Mouse (Mus musculus): ENCODE measurements at regions not wholly inside any gene's neighbourhood (a gene's known extent, or its start where the extent isn't known, plus 50 kb on each side); places are given as distances from the start of the nearest gene placed in this dataset.
A peak's percentile ranks its signal among the peaks of the same experiment; 100 is the strongest.
"Not testable (repeated sequence)": the region's sequence is repeated elsewhere in the genome, so short reads cannot be mapped to it uniquely, and the experiment has no call there.

DNA sequence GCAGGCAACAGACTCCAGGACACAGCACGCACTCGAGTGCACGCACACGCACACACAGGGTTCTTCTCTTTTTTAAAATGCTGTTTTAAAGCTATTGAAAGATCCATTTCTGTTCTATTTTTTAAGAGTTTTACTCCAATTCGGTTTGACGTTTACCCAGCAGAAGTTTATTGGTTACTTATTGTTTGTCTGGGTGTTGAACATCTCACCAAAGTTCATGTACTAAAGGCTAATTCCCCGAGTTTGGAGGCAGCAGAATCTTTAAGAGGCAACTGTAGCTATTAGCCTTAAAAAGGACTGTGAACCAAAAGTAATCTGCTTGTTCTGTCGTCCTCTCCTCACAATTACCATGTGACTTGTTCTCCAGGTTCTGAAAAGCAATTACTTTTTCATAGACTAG, 263.0 kb upstream of the Nfia start:
- DNase-seq (ENCODE audit: low read depth), result no peak

DNA sequence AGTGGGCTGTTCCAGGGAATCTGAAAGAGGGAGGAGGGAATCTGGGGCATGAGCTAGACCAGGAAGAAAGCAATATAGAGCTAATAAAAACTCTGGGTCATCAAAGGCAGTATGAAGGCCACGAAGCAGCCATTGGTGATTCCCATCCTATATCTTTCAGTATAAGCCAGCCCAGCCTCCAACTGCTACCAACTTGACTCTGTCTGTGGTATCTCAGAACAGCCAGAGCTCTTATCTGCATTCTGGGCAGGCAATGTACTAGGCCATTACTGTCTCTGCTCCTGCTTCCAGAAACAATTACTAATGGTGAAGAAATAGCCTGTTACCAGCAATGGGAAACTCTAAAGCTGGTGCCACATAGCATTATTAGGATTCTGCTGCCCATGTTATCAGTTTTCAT, 266.8 kb upstream of the Nfia start:
- DNase-seq (ENCODE audit: low read depth), result no peak

DNA sequence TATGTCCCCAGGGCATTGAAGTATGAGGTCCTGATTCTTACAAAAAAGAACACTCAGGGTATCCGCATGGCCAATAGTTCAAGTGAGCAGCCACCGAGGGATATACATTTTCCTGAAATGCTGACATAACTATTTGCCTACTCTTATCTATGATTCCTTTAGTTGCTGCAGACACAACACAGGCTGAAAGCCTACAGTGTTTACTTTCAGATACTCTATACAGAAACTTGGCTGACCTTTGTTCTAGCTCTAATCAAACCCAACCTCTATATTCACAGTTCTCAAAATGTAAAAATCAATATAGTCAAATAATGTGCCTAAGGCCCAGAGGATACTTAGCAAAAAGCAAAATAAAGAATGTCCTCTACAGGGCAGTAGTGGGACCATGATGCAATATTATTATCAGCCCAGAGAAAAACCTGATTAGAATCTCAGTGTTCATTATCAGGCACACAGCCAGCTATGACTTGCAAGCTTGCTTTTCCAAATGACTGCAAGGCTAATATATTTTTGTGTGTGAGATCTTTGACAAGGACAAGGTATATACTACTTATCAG, 281.2 kb upstream of the Nfia start:
- DNase-seq (ENCODE audit: low read depth), result no peak

DNA sequence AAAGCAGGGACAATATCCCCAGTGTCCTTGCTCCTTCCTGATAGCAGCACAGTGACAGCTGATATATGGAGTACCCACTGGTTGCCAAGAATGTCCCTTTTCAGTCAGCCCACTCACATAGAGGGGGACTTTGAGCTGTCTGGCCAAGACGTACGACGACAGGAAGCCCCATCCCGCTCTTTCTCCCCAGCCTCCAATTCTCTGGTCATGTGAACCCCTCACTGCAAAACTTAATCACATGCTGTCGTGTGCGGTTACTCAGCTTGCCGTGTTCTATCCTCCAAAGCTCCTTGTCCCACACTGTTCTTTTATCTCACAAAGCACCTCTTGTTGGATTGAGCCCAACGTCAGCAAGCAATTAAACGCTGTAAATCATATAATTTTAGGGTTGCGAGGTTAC, 286.2 kb upstream of the Nfia start:
- DNase-seq (ENCODE audit: low read depth), result no peak

DNA sequence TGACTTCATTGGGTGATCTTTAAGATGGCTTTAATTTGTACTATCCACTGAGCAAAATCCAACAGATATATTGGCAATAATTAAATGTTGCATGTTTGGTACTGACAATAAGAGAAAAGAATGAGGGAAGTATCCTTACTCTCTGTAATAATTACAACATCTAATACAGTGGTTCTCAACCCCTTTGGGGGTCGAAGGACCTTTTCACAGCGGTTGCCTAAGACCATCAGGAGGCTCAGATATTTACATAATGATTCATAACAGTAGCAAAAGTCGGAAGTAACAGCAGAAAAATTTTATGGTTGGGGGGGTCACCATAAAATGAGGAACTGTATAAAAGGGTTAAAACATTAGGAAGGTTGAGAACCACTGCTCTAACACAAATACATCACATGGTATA, 287.3 kb upstream of the Nfia start:
- DNase-seq (ENCODE audit: low read depth), result no peak

DNA sequence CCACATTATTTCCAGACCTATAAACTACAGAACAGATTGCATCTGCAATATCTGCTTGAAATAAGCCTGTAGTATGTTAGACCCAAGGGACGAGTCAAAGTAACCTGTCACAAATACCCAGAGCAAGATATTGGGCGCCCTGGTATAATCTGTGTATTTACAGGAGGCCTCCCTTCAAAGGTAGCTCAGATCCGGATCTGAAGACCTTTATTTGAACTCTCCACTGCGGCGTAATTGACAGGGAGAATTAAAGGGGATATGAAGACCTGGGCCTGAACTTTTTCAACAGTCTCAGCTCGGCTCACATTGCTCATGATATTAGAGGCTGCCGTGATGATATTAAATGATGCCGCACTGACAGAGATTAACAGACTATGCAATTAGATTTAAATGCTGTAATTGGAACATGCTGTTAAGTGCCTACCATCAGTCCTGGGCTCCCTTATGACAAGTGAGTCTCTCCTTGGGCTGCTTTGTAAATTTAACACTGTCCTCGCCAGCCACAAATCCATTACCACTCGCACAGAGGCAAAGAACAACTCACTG, 289.8 kb upstream of the Nfia start:
- no peak for DNase-seq (ENCODE audit: low read depth)

DNA sequence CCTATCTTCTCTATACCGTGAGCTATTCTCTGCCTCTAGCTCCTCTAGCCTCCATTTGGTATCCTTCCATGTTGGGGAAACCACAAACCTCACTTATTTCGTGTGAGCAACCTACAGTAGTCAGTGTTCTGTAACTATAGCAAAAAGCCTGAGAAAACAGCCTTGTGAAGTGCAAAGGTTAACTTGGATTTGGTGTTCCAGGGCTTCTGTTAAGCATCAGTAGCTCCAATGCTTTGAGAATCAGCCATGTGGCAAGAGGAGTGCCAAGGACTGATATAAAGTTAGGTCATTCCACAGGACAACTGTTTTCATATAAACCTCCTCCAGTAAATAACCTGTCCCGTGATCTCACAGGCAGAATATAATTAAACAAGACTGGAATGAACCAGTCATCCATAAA, 290.7 kb upstream of the Nfia start:
- no peak for DNase-seq (ENCODE audit: low read depth)

DNA sequence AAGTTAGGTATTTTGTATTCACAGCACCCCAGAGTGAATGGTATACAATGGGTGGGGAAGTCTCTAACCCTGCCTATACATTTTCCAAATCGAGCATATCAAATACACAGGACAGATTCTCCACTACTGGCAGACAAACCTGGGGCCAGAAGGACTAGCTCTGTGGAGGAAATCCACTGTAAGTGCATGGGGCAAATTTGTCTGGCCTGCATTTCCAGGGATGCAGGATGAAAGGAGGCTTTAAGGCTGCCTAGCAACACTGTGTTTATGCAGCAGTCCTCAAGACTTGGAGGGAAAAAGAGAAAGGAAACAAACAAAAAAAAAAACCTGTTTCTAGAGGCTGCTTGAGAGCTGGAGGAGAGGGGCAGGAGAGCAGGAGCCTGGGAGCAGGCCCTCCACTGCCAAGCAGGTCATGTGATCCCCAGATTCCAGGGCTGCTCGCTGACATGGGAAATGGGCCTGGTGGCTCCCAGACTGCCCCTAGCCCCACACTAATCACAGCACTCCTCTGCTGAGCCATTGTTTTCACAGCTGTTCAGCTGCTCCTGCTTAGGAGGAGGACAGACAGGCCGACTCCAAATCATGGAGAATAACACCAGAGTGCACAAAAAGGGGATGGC, 293.7 kb upstream of the Gm10192 start:
- DNase-seq (ENCODE audit: low read depth), result peak; percentile 80

DNA sequence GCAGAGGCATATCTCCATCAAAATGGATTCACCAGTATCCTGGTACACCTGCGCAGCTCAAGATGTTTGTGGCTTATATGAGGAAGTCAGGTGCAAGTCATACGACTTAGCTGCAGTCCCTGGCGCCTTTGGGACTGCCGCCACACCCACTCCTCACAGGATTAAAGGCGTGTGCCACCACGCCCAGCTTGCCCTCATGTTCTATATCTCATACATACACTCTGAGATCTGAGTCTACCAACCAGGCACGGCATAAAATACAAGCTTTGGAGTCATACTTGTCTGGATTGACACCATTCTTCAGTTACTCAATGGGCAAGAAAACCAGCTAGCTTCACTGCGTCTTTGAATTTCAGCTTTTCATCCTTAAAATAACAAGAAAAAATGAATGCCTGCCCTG, 290.5 kb upstream of the Gm10192 start:
- not testable (repeated sequence) for DNase-seq (ENCODE audit: low read depth)

DNA sequence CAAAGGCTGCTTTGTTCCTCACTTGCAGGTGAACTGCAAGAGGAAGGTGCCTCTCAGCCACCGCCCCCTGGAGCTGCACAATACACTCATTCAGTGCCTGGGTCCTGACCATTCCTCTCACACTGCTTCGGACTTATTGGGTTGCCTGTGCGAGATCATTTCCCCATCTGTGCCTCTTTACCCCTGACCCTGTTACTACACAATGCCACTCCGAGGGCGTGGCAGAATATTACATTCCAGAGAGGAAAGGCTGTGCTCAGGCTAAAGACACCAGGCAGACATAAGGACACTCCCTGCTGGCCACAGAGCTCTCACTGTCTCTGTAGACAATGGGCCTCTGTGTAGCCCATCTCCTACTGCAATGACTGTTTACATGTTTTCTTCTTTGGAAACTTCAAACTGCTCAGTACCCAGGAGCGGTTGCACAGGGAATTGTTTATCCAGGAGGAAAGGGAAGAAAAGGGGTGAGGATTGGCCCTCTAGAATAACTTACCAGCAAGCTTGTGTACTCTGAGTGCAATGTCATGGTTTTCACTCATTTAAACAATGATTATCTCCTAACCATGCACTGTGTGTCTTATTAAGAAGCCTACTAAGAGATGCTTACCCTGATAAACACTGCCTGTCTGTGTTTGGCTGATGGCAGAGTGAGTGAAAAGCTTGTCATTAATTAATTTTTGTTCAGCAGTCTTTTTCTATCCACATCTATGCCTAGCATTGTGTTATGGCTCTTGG, 283.1 kb upstream of the Gm10192 start:
- DNase-seq (ENCODE audit: low read depth), result no peak

DNA sequence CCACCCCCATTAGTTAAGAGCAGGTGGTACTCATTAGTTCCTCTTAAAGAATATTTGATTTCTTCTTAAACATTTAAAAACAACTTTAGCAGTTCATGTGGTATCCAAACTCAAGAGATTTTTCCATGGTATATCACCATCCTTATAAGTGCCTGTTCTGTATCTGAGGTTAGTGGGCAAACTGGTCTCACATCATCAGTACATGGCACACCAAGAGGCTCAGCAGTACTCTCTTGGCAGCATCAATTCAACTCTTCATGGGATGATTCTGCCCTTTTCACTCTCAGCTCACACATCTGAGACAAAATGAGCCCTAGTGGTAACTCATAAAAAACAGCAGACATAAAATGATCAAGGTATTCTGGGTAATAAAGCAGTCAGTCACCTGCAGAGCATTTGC, 282.6 kb upstream of the Gm10192 start:
- no peak for DNase-seq (ENCODE audit: low read depth)

DNA sequence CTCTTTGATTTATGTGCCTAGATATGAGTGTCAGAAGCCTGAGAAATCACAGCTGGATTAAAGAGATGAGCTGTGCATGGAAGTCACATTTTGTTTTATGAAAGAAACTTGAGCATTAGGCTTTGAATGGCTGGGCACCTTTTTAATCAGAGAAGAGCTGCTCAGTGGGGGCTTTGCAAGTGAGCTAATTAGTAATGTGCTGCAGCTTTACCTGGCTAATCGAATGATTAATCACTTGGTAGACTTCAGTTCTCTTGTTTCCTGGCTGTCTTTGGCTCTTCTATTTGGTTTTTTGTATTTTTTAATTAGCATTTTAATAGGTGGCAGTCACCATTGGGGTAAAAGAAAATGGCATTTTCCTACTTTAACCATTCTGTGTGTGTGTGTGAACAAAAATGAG, 278.2 kb upstream of the Gm10192 start:
- DNase-seq (ENCODE audit: low read depth), result no peak

DNA sequence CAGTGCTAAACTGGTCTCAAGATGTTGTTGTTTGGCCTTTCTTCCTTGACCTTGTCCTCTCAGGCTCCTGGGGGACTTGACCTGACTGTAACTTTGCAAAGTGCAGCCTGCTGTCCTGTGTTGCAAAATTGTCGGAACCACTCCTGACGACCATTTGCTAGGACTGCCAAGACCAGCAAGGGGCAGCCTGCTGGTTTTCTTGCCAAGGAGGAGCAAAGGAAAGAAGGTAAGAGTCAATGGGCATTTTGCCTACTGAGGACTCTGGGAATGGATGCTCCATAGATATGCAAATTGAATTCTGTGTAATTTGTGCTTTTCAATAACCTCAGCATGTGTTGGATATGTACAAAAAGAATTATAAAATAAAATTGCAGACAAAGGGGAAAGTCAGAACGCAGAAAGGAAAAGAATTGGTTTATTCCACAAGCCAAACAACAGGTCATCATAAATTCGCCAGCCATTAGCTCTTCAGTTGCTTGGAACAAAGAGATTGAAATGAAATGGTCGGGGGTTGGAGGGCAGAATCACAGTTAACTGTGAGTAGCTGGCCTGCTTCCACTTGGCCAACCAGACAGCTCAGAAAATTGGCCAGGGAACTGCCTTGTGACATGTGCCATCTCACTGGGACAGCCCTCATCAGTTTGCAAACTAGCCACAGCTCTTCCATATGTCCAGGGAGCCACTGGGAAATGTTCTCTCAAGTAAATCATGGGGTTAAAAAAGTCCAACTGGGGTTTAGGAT, 256.5 kb upstream of the Gm10192 start:
- DNase-seq (ENCODE audit: low read depth), result no peak

DNA sequence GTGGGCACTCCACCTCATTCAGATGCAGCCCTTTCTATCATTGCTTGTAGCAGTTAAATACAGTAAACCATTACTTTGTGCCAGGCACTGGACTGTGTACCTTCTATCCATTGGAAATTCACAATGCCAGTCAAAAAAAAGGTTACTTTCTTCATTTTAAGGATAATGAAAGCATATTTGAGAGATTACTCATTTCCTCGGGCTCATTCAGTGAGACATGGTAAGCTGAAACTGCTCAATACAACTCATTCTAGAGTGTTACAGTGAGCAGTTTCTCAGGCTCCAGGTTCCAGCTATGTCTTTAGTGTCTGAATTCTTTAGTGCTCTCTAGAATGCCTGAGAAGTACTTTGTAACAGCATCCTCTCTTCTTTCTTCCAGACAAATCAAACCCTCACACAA, 249.7 kb upstream of the Gm10192 start:
- DNase-seq (ENCODE audit: low read depth), result peak; percentile 26

DNA sequence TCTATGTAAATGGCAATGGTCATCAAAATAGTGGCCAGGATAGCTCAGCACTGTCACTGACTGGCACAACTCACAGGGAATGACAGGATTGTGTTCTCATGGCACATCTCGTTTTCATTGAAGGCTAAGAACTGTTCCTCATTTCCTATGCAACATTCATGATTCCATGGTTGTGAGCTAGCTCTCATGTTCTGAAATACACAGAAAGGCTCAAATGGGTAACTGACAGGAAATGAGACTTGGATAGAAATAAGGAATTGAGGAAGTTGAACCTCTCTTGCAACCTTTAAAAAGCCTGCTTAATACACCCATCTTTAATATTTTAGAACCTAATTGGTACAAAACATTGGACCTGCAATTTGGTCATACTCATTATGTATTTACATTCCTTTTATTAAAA, 249.1 kb upstream of the Gm10192 start:
- DNase-seq (ENCODE audit: low read depth), result no peak

DNA sequence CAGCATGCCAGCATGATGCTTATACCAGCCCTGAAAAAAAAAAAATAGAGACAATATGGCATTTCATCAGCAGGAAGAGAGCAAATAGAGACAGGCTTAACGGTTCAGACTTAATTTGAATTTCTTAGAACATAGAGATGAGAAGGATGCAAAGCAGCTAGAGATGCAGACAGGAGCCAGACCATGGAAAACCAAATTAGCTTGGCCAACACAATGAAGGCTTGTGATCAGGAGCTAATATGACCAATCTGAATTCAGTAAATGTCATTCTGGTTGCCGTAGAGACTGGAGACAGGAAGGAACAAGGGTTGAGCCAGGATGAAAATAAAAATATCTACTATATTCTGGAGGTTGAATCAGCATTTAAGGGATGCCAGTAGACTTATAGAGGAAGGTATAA, 248.3 kb upstream of the Gm10192 start:
- no peak for DNase-seq (ENCODE audit: low read depth)

DNA sequence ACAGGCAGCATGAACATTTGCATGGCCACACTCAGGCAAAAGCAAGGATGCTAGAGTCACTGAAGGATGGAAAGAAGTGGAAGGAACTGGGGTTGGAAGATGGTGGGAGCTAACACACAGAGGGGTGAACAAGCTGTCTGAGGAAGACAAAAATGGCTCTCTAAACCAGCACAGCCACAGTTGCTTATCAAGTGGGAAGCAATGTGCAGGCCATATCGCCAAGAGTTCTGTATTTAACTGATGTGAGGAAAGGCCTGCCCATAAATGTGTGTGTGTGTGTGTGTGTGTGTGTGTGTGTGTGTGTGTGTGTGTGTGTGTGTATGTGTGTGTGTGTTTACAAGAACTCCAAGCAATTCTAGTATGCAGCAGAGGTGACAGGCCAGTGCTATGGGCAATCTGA, 236.9 kb upstream of the Gm10192 start:
- no peak for DNase-seq (ENCODE audit: low read depth)

DNA sequence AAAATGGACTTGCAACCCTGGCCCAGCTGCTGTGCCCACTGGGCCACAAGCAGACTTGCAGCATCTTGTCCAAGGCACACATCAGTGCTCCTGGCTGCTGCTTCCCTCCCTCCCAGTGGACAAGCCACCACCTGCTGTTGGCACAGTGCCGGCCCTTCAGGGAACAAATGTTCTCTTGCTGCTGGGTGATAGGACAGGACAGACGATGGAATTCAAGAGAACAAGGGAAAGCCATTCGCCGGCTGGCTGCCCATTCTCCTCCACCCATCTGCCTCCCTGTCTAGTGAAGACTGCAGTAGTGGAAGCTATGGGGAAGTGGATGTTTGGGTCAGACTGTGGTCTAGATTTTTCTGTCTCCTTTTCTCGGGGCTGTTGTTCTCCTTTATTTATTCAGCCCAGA, 235.7 kb upstream of the Gm10192 start:
- DNase-seq (ENCODE audit: low read depth), result no peak

DNA sequence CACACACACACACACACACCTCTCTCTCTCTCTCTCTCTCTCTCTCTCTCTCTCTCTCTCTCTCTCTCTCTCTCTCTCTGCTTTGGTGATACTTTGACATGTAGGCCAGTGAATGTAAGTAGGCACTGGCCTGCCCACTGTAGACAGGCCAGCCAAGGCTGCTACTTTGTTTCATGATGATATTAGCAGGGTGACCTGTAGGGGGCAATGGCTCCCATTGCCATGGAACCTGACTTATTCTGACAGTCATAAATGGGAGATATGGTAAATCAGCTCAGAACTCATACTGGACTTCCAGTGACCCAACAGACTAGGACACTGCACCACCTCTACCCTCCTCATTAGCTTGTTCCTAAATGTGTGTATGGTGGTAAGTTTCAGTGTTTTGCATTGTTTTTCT, 235.0 kb upstream of the Gm10192 start:
- no peak for DNase-seq (ENCODE audit: low read depth)

DNA sequence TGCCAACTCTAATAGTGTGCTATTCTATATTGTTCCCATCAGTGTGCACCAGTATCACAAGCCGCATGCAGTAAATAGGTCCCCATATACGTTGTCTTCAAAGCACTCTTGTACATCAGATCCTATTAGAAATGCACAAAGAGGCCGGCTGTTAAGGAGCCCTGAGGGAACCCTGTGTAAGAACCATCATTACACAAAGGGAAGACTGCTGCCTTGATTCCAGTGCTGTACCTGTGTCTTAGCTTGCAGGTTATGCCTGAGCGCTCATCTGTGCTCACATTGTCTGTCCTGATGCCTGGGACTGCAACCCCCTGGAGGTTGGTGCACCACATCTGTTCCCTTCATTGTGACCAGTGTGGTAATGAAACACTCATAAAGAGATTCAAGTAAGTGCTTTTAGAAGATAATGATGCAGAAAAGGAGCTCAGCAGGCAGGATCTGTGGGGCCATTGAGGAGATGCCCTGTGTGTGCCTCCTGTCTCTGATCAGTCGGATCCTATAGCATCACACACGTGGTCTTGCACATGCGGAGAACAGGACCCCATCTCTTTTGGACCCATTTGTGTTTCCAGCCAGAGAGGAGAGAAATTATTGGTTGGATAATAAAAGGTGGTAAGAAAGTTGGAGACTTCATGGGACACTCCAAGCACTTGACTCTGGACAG, 225.8 kb upstream of the Gm10192 start:
- DNase-seq (ENCODE audit: low read depth), result no peak

DNA sequence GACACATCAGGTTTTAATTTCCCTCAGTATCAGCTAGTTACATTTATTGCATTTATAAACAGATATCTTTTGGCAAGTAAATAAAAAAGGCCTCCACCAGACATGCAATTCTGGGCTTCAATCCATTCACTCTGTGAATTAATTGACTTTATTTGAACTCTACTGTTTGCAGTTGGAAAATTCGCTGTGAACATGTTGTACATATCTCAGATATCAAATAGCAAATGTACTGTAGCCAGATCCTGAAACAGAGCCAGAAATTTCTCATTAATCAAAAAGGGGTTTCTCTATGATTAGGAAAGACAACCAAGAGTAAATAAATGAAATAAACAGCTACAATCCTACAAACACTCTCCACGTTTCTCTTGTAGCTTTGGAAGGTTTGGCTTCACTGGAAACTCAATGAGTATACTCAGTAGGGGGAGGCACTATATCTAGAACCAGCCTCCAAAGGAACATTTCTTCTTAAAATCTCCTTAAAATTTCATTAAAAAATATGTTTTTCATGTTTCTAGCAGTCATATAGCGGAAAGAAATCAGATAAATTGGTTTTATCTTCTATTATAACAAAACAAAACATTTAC, 211.8 kb upstream of the Gm10192 start:
- DNase-seq (ENCODE audit: low read depth), result no peak

DNA sequence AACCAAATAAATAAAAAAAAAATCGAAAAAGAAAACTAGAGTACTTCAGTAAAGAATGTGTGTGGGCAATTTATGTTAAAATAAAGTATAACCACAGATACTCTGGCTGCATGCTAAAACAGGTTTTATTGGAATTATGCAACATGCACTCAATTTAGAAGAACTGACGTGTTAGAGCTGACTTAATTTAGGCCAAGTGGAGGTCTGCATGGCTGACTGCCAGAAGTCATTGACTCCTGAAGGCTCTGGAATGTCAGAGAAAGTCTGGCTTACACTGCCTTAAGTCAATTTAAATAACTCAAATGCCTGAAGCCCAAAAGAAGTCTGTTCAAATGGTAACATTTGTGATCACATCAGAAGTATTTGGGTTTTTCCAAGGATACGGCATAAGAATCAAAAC, 198.1 kb upstream of the Gm10192 start:
- peak; percentile 67 for DNase-seq (ENCODE audit: low read depth)

All from fibroblast of lung, adult 2 months (primary cell).